Mouse (Mus musculus) liver, postnatal 0 days (tissue): Measurements from ENCODE around the gene Ttll5.

Experiments used
- CTCF ChIP-seq: sonication (generic); IDR thresholded peaks from 2 replicates; pipeline ENCODE4 v1.5.1; 2016; ENCODE audit warnings: antibody characterized with exemption, low read depth
- EP300 ChIP-seq: IDR thresholded peaks from 2 replicates; pipeline ENCODE4 v1.6.1; 2016; ENCODE audit warnings: antibody characterized with exemption, low read depth, mild to moderate bottlenecking

- TF ChIP-seq CTCF (no peak), EP300 (no peak)
Measured at GRCm38 (mm10) chr12:86049813-86050212, 225.4 kb downstream of the Ttll5 start.
